Mouse (Mus musculus): ENCODE results near the gene Rnf40. TPM values are rescaled to one million over a fixed set of nuclear protein-coding genes. Genes with fewer than 3 reads are reported as not detected.

Rnf40 gene
- polyA plus RNA-seq, 2 experiments = 13.7 to 14.0 TPM

DNA sequence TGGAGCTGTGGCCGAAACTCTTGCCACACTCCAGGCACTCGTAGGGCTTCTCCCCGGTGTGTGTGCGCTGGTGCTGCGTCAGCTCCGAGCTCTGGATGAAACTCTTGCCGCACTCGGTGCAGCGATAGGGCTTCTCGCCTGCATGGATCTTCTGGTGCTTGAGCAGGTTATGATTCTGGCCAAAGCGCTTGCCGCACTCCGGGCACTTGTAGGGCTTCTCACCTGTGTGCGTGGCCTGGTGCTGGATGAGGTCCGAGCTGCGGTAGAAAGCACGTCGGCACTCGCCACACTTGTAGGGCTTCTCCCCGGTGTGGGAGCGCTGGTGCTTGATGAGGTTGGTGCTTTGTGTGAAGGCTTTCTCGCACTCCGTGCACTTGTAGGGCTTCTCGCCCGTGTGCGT lies 23.0 kb downstream of the Rnf40 start:
- no peak for TF ChIP-seq CTCF (IDR thresholded peaks at IDR 0.05; ENCODE audit: low read depth)
- no peak for TF ChIP-seq EP300 (IDR thresholded peaks at IDR 0.05; ENCODE audit: low read depth)
- Histone ChIP-seq H3K4me3 (ENCODE audit: insufficient read depth in 1 of 2, low read depth in 2 of 2, low read length in 2 of 2) (no peak overlapping the region), H3K9me3 (ENCODE audit: control insufficient read depth, low read length) (no peaks in the 10 kb centered on the region), H3K36me3 (replicated peaks; ENCODE audit: control insufficient read depth, insufficient read depth, low read depth) (no peaks in the 10 kb centered on the region; the same call in 1 of the 2 replicates), H3K27ac (no peak overlapping the region), H3K9ac (replicated peaks) (no peak overlapping the region), H3K27me3 (ENCODE audit: control insufficient read depth, insufficient read depth, low read length) (no peaks in the 10 kb centered on the region), H3K4me1 (replicated peaks; ENCODE audit: control insufficient read depth in 2 of 2, insufficient read depth in 2 of 2, low read length in 1 of 2) (peaks cover 0 to 6% of the 10 kb centered on the region in 2 experiments; a peak in 1 of 4 replicates), H3K4me2 (ENCODE audit: low read depth) (no peak overlapping the region)
- DNase-seq (ENCODE audit: low read depth in 3 of 3, low spot score in 3 of 3) (no peak), ATAC-seq (ENCODE audit: insufficient read depth) (no peak)
- WGBS (ENCODE audit: insufficient replicate concordance) = 93% methylated on average over 26 of the region's 26 CpGs

DNA sequence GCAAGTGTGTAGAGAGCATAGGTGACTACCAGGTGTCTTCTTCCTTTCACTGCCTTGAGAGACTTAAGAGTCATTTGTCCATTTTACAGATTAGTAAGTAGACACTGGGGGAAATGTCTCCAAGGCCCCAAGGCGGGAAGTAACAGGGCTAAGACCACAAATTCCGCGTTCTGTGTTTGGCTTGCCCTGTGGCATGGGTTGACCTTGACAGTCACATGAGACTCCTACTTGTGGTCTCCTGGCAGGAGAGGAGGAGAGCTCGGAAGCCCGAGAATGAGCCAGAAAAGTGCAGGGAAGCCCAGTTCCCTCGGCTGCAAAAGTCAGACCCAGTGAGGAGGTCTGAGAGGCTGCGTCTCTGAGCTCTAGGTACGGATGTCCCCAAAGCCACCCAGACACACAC lies 24.9 kb downstream of the Rnf40 start:
- Histone ChIP-seq H3K27me3 (ENCODE audit: control insufficient read depth, insufficient read depth, low read length) (no peaks in the 10 kb centered on the region), H3K4me1 (replicated peaks; ENCODE audit: control insufficient read depth in 2 of 2, insufficient read depth in 2 of 2, low read length in 1 of 2) (peaks cover 0 to 6% of the 10 kb centered on the region in 2 experiments; a peak in 1 of 4 replicates), H3K9ac (replicated peaks) (no peak overlapping the region), H3K4me3 (ENCODE audit: insufficient read depth in 1 of 2, low read depth in 2 of 2, low read length in 2 of 2) (no peak overlapping the region), H3K36me3 (replicated peaks; ENCODE audit: control insufficient read depth, insufficient read depth, low read depth) (no peaks in the 10 kb centered on the region; the same call in 1 of the 2 replicates), H3K4me2 (ENCODE audit: low read depth) (no peak overlapping the region), H3K9me3 (ENCODE audit: control insufficient read depth, low read length) (no peaks in the 10 kb centered on the region), H3K27ac (no peak overlapping the region)
- no peak for TF ChIP-seq EP300 (IDR thresholded peaks at IDR 0.05; ENCODE audit: low read depth)
- TF ChIP-seq CTCF (IDR thresholded peaks at IDR 0.05; ENCODE audit: low read depth) = no peak
- WGBS (ENCODE audit: insufficient replicate concordance) = 78% methylated on average over 8 of the region's 8 CpGs
- ATAC-seq (ENCODE audit: insufficient read depth) (no peak), DNase-seq (ENCODE audit: low read depth in 3 of 3, low spot score in 3 of 3) (no peak)

DNA sequence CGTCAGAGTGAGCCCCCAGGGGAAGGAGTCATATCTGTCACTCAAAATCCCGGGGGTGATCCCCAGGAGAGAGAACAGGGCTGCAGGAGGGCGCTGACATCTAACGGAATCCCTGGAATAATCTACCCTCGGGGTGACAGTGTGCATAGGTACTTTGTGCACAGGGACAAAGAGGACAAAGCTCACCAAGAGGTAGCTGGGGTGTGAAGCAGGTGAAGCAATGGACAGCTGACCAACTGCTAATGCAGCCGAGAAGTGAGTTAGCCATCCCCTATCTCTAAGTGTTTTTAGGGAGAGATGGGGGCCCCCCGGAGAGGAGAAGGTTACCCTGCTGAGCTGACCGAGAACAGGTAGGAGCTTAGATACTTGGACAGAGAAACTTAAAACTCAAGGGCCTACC lies 25.5 kb downstream of the Rnf40 start:
- H3K36me3 ChIP-seq (replicated peaks; ENCODE audit: control insufficient read depth, insufficient read depth, low read depth) = no peaks in the 10 kb centered on the region; the same call in 1 of the 2 replicates
- H3K4me1 ChIP-seq (replicated peaks; ENCODE audit: control insufficient read depth in 2 of 2, insufficient read depth in 2 of 2, low read length in 1 of 2) = peaks cover 0 to 6% of the 10 kb centered on the region in 2 experiments; a peak in 1 of 4 replicates
- H3K9ac ChIP-seq (replicated peaks) = peak overlapping the region; percentile 84
- no peaks in the 10 kb centered on the region for H3K9me3 ChIP-seq (ENCODE audit: control insufficient read depth, low read length)
- peak overlapping the region; percentile 94 for H3K4me2 ChIP-seq (ENCODE audit: low read depth)
- ATAC-seq (ENCODE audit: insufficient read depth) (peak; percentile 9; the same call in 1 of the 2 replicates), DNase-seq (ENCODE audit: low read depth in 3 of 3, low spot score in 3 of 3) (no peak)
- WGBS (ENCODE audit: insufficient replicate concordance) = 32% methylated on average over 8 of the region's 8 CpGs
- no peak for TF ChIP-seq EP300 (IDR thresholded peaks at IDR 0.05; ENCODE audit: low read depth)
- no peak for TF ChIP-seq CTCF (IDR thresholded peaks at IDR 0.05; ENCODE audit: low read depth)
- no peak overlapping the region for H3K27ac ChIP-seq
- H3K27me3 ChIP-seq (ENCODE audit: control insufficient read depth, insufficient read depth, low read length) = no peaks in the 10 kb centered on the region
- H3K4me3 ChIP-seq (ENCODE audit: insufficient read depth in 1 of 2, low read depth in 2 of 2, low read length in 2 of 2) = peak overlapping the region; percentile 68 to 87

DNA sequence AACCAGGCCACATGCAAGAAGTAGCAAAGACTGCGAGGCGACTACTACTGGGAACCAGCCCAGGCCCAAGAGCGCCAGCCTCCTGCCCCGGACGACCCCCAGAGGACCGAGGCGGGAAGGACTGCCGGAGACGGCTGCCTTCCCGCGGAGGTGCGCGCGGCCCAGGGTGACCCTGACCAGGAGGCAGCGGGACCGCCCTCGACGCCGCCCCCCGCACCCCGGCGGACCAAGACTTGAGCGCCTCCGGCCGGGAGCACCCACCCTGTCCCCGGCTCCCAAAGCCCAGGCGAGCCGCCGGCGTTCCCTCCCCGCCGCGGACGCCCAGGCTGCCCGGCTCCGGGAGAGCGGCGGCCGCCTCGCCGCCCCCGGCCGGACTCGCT lies 25.9 kb downstream of the Rnf40 start:
- ATAC-seq (ENCODE audit: insufficient read depth) (peak; percentile 68), DNase-seq (ENCODE audit: low read depth in 3 of 3, low spot score in 3 of 3) (no peak)
- no peak for TF ChIP-seq EP300 (IDR thresholded peaks at IDR 0.05; ENCODE audit: low read depth)
- no peak for TF ChIP-seq CTCF (IDR thresholded peaks at IDR 0.05; ENCODE audit: low read depth)
- Histone ChIP-seq H3K4me3 (ENCODE audit: insufficient read depth in 1 of 2, low read depth in 2 of 2, low read length in 2 of 2) (peak overlapping the region; percentile 68 to 87), H3K9me3 (ENCODE audit: control insufficient read depth, low read length) (no peaks in the 10 kb centered on the region), H3K27me3 (ENCODE audit: control insufficient read depth, insufficient read depth, low read length) (no peaks in the 10 kb centered on the region), H3K9ac (replicated peaks) (peak overlapping the region; percentile 84), H3K27ac (peak overlapping the region; percentile 12; the same call in 1 of the 2 replicates), H3K4me2 (ENCODE audit: low read depth) (peak overlapping the region; percentile 94), H3K36me3 (replicated peaks; ENCODE audit: control insufficient read depth, insufficient read depth, low read depth) (no peaks in the 10 kb centered on the region; the same call in 1 of the 2 replicates), H3K4me1 (replicated peaks; ENCODE audit: control insufficient read depth in 2 of 2, insufficient read depth in 2 of 2, low read length in 1 of 2) (peaks cover 0 to 6% of the 10 kb centered on the region in 2 experiments; a peak in 1 of 4 replicates)
- under 1% methylated on average over 42 of the region's 44 CpGs for WGBS (ENCODE audit: insufficient replicate concordance)

DNA sequence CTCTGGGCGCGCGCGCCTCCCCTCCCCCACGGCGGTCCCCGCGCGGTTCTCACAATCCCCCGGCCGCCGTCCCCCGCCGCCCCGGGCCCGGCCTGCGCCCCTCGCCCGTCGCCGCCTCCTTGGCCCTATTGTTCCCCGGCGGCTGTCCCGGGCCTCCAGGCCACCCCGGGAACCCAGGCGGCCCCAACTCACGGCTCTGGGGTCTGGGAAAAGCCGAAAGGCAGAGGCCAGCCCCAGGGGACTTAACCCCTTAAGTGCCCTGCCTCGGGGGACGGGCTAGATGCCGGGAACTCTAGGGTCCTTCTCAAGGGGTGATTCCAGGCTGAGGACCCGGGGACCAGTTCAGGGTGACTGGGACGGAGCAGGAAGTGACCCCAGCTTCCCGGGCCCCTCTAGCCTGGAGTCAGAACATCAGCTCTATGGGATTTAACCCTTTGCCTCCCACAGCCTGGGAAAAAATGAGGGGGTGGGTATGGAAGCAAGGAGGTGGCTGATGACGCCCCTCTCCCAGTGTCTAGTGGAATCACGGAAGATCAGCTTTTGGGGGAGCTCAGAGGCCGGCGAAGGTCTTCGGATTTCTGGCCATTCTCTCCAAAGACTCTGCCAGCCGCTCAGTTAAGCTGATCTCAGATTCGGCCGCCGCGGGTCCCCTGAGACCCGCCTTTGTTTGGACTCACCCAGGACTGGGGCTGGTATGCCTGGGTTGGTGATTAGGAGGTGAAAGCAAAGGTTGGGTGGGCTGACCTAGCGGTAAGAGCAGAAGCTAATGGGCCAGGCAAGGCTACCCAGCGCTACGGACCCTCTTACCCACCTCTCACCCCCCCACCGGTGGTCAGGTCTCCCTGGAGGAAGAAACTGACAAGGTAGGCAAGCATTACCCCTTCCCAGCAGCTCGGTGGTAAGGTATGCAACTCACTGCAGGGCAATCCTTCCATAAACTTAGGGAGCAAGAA lies 26.6 kb downstream of the Rnf40 start, which contains the start of gene Zfp629:
Gene Zfp629 (minus strand): TSS at position 907 of the 953 bp plus-strand sequence.
- Histone ChIP-seq H3K36me3 (replicated peaks; ENCODE audit: control insufficient read depth, insufficient read depth, low read depth) (no peaks in the 10 kb centered on the region; the same call in 1 of the 2 replicates), H3K27me3 (ENCODE audit: control insufficient read depth, insufficient read depth, low read length) (no peaks in the 10 kb centered on the region), H3K9ac (replicated peaks) (peak within 1 kb of the TSS; percentile 84), H3K4me2 (ENCODE audit: low read depth) (peak within 1 kb of the TSS; percentile 94), H3K27ac (peak within 1 kb of the TSS; percentile 12; the same call in 1 of the 2 replicates), H3K9me3 (ENCODE audit: control insufficient read depth, low read length) (no peaks in the 10 kb centered on the region), H3K4me3 (ENCODE audit: insufficient read depth in 1 of 2, low read depth in 2 of 2, low read length in 2 of 2) (peak within 1 kb of the TSS; percentile 68 to 87), H3K4me1 (replicated peaks; ENCODE audit: control insufficient read depth in 2 of 2, insufficient read depth in 2 of 2, low read length in 1 of 2) (peaks cover 0 to 6% of the 10 kb centered on the region in 2 experiments; a peak in 1 of 4 replicates)
- DNase-seq (ENCODE audit: low read depth in 3 of 3, low spot score in 3 of 3) (peak in 2 of 3 experiments; percentile 28 to 38), ATAC-seq (ENCODE audit: insufficient read depth) (peak; percentile 72)
- 1% methylated on average over 50 of the region's 50 CpGs for WGBS (ENCODE audit: insufficient replicate concordance)
- TF ChIP-seq CTCF (IDR thresholded peaks at IDR 0.05; ENCODE audit: low read depth) (no peak), EP300 (IDR thresholded peaks at IDR 0.05; ENCODE audit: low read depth) (no peak)

Measured in liver, embryonic 14.5 days (tissue).